Mouse (Mus musculus) bone marrow, adult 2 months (tissue): ENCODE results near the gene Bcam.

Source experiments
- CTCF ChIP-seq: fragments of 200-500 bp; IDR thresholded peaks from 2 replicates; pipeline ENCODE4 v1.5.1; 2011; ENCODE audit warnings: low read length, control low read depth; ENCODE audit not compliant: control insufficient read depth, insufficient read depth
- POLR2A ChIP-seq: fragments of 200-500 bp; IDR thresholded peaks from 2 replicates; pipeline ENCODE4 v1.6.1; 2011; ENCODE audit warnings: low read depth, mild to moderate bottlenecking, control low read depth, low read length, borderline replicate concordance; ENCODE audit not compliant: control insufficient read depth

DNA sequence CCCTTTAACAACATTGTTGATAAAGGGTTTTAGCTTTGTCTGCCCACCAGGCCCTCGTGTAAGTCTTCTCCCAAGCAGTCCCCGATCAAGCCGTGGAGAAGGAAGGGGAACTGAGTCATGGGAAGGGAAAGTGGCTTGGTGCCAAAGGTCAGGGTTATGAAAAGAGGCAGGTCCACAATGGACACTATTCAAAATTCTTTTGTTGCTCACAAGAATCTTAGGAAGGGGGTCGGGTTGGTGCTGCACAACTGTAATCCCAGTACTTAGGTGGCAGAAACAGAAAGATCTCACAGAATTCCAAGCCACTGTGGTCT is 19.8 kb downstream of the Bcam start:
- no peak for TF ChIP-seq CTCF
- no peak for TF ChIP-seq POLR2A
